Mouse (Mus musculus) pancreas, adult 10 weeks (tissue): ENCODE measurements around the gene Cabp1. TPM values are rescaled to one million over a fixed set of nuclear protein-coding genes. Genes with fewer than 3 reads are reported as not detected.

Experiments
- polyA plus RNA-seq: library from polyadenylated mRNA; stranded (reverse); fragments of 350-450 nt; fragmentation: Illumina TruSeq; extraction: RNeasy Lipid Tissue Mini Kit (QIAGEN cat#74804); gene quantifications from one replicate; pipeline ENCODE4 v1.2.3, GENCODE M21; 2015; ENCODE audit warnings: low read depth, low replicate concordance; ENCODE audit not compliant: insufficient read depth

Cabp1 gene
- 7.1 TPM for polyA plus RNA-seq

GRCm38 (mm10) chr5:115193669-115194625 lies at the start of gene Cabp1:
Gene Cabp1, minus strand, starts transcription at chr5:115194381.

DNA sequence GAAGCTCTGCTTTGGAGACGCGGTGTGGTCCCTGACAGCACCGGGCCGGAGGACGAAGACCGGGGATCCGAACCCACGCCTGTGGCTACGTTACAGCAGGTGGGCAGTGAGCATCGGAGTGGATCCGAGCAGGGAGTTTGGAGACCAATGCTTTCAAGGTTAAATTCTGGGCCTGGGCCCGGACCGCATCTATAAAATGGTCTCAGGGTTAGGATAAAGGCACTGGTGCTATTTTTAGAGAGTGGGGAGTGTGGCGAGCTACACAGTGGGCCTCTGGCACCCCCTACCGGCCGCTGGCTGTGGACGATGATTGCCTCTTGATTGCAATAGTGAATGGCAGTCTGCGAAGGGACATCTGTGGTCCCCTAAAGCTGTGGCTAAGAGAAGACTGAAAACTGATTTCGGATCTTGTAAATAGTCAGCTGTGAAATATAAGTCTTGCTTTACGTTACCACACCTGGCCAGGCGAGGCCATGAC lies 41.6 kb upstream of the Cabp1 start, which contains the start of gene Pop5:
Pop5 (plus strand) TSS at position 51 of the 478 bp plus-strand sequence.

GRCm38 (mm10) chr5:115158040-115158983 lies 35.9 kb downstream of the Cabp1 start, which contains the start of gene Mlec:
Gene Mlec, minus strand, starts transcription at chr5:115158179.

DNA sequence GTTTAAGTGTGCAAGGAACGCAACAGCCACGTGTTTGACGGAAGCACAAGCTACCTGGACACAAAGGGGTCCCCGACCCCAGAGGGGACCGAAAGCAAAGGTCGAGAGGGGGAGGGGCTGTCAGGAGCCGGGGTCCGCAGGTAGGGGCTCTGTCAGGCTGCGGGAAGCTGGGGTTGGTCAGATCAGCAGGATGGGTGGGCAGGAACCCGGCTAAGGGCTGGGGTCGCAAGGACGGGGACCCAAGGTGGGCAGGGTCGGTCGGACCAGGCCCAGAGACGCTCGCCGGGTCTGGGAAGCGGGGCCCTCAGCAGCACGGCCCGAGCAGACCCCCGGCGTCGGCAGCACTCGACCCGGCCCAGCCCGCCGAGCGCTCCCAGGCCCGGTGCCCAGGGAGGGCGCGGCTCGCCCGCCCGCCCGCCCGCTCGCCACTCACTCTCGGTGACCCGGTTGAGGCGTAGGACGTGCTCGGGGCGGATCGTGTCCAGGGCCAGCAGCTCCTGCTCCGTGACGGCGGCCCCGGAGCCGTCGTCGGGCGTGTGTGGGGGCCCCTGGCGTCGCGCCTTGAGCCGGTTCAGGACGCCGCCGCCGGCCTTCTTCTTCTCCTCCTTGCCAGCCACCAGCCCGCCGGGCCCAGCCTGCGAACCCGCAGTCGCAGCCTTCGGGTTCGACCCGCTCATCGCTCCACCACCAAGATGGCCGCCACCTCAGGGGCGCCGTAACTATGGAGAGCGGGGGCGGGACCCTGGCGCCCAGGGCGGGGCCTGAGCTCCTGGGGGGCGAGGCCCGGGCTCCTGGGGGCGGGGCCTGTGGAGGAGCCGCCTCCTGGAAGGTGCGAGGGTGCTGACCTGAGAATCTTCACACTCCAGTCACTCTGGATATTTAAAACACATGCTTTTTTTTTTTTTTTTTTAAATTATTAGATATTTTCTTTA lies 59.7 kb downstream of the Cabp1 start, which contains the start of gene Unc119b:
Unc119b (minus strand) TSS at position 742 of the 932 bp plus-strand sequence.

DNA sequence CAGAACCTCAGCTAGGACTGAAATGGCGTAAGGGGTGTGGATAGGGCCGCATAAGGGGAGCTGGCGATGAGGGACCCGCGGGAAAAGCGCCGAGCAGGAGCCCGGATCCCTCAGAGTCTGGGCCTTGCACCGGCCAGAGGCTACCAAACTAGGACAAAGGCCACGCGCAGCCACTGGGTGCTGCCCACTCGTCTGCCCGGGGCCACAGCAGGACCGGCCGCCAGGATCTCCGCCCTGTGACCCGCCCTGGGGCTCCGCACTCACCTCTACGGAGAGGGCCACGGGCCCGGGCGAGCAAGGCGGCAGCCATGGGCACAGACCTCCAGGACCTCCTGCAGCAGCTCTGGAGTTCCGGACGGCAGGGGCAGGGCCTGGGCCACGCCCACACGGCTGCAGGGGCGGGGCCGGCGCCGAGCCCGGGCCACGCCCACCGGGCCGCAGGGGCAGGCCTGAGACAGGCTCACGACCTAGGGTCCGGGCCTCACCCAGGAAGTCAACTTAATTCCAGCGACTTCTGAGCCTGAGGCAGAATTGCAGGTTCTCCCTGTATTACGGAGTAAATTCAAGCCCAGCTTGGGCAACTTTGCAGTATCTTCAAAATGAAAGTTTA lies 75.1 kb downstream of the Cabp1 start, which contains the start of gene Acads:
Acads (minus strand) TSS at position 386 of the 610 bp plus-strand sequence.

Other genes with a start within 250 kb of the Cabp1 start
- 1.3 TPM for gene Hnf1a, start 223.3 kb downstream of the Cabp1 start, polyA plus RNA-seq
- 9.8 TPM for gene Sppl3, start 183.2 kb downstream of the Cabp1 start, polyA plus RNA-seq
- not detected for gene Gm10401, start 96.1 kb downstream of the Cabp1 start, polyA plus RNA-seq
- 6.5 TPM for gene Acads, start 75.0 kb downstream of the Cabp1 start, polyA plus RNA-seq
- 9.4 TPM for gene Unc119b, start 59.4 kb downstream of the Cabp1 start, polyA plus RNA-seq
- 36.4 TPM for gene Mlec, start 36.2 kb downstream of the Cabp1 start, polyA plus RNA-seq
- 32.9 TPM for gene Pop5, start 41.5 kb upstream of the Cabp1 start, polyA plus RNA-seq
- 42.8 TPM for gene Rnf10, start 78.5 kb upstream of the Cabp1 start, polyA plus RNA-seq
- gene Coq5, start 85.3 kb upstream of the Cabp1 start, polyA plus RNA-seq = 3.5 TPM
- 82.0 TPM for gene Dynll1, start 106.6 kb upstream of the Cabp1 start, polyA plus RNA-seq
- 14.8 TPM for gene Srsf9, start 132.8 kb upstream of the Cabp1 start, polyA plus RNA-seq
- gene Gatc, start 146.8 kb upstream of the Cabp1 start, polyA plus RNA-seq = 5.2 TPM
- gene Triap1, start 146.8 kb upstream of the Cabp1 start, polyA plus RNA-seq = 12.4 TPM
- gene Cox6a1, start 154.6 kb upstream of the Cabp1 start, polyA plus RNA-seq = 144 TPM
- gene Msi1, start 235.2 kb upstream of the Cabp1 start, polyA plus RNA-seq = 0.44 TPM